Mouse (Mus musculus) cerebellum, adult 11-12 months (tissue): Measurements from ENCODE around the gene Foxo1.
A peak's percentile ranks its signal among the peaks of the same experiment; 100 is the strongest.

Experiments used
- DNase-seq: peaks from one replicate; pipeline ENCODE4 v3.0.0; 2022

The Foxo1 gene

DNA sequence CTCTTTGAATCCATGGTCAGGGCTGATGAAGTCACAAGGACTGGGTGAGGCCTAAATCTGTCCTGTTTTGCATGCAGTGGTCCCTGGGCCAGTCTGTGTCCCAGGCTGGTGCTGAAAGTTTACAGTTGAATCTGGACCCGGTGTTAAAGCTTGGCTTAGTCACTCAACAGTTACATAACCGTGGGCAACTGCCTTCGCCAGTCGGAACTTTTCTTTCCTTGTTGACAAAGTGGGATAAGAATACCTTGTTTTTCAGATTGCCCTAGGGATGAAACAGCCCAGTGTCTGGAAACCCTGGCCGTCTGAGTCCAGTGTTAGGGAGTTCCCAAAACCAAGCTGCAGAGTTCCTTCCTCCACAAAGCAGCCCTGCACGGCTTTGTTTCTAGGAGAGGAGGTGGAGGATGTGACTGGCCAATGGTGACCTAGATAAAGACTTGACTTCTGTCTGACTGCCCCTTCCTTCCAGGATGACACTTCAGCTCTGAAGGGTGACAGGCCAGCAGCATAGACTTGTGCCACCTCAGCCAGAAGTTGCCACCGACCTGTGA is 101.8 kb downstream of the Foxo1 start:
- DNase-seq: no peak

DNA sequence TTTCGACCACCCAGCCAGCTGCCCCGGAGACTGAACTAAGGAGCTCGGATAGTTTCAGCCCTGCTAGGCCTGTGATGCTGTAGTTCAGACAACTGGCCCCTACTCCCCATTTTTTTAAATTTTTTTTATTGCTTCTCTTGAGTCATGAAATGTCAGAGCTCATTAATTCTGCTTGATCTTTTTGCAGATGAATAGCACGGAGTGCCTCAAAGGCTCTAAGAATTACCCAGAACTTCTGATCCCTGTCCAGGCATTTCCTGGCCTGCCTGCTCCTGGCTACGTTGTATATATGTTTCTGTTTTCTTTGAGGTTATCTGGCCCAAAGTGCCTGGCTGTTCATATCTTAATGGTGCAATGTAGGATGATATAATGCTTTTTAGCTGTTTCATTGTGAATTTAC is 108.8 kb downstream of the Foxo1 start:
- DNase-seq: no peak

DNA sequence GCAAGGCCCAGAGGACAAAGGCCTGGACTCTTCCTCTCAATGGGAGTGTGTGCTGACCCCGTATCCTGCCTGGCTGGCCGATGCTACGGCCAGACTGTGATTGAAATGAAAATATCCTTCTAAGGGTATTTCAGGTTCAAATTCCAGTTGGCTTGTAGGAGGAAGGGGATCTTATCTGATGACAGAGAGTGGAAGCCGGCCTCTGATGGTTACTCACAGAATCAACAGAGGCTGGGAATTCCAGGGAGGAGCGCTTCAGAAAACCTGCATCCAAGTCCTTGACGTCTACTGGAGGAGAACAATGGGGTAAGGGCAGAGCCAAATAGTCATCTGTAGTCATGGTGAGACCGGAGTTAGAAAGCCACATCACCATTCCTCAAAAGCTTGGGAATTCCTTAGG is 115.2 kb downstream of the Foxo1 start:
- DNase-seq: no peak

GRCm38 (mm10) chr3:52386343-52386742 is 118.2 kb downstream of the Foxo1 start:
- DNase-seq: no peak

DNA sequence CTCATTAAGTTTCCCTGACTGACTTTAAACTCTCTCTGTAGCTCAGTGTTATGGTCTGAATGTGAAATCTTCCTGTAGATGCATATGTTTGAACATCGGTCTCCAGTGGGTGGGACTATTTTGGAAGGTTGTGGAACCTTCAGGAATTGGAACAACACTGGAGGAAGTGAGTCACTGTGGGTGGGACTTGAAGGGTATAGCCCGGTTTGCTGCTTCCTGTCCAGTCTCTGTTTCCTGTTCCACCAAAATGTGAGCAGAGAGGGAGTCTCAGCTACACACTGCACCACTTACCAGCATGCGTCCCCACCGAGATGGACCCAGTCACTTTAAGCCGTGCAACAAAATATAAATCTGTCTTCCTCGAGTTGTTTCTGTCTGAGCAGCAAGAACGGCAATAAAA is 122.2 kb downstream of the Foxo1 start:
- no peak for DNase-seq

DNA sequence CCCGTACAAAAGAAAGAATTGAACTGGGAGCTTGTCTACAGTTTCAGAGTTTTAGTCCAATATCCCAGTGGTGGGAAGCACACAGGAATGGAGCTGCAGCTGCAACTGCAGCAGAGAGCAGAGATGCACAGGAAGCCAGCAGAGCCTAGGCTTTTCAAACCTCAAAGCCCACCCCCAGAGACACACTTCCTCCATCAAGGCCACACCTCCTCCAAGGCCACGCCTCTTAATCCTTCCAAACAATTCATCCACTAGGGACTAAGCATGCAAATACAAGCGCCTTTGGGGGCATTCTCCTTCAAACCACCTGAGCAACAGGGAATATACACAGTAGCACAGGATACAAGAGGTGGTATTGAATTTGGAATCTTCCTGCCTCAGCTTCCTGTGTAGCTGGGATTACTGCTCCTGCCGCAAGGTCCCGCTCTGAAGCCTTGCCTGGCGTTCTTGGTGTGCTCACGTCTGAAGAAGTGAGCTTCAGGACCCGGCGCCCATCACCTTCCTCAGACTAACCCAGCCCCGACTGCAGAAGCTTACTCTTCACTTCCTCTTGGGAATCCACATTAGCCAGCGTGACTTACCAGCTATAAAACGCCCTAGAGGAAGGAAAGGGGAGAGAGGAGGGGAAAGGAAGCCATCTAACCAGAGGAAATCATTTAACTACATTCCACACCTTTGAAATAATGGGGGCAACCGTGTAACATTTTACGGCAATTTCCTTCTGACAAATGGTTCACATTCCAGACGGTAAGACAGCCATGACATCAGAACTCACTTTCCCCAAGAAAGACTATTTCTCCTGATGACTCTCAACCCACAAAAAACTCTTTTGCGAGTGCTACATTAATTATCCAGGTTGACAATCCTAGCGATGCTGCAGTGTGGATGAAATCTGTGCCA is 122.9 kb downstream of the Foxo1 start:
- peak; percentile 37 for DNase-seq

GRCm38 (mm10) chr3:52391897-52392296 is 123.8 kb downstream of the Foxo1 start:
- DNase-seq: peak; percentile 94

GRCm38 (mm10) chr3:52392521-52392920 is 124.4 kb downstream of the Foxo1 start:
- DNase-seq: no peak

DNA sequence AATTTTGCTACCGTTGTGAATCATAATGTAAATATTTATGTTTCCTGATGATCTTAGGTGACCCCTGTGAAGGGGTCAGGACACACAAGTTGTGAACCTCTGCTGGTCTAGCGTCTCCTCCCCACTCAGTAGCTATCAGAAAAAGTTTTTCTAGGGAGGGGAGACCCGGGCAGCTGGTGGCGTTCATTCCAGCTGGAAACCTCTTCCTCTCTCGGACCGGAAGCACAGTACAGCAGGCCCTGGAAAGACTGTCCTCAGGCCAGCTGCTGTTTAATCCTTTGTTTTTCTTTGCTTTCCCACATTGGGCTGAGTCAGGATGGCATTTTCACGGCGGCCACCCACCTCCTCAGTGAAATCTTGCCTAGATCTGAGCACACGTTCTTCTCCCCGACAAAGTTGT is 125.0 kb downstream of the Foxo1 start:
- no peak for DNase-seq

GRCm38 (mm10) chr3:52396121-52396731 is 128.1 kb downstream of the Foxo1 start:
- peak; percentile 42 for DNase-seq

DNA sequence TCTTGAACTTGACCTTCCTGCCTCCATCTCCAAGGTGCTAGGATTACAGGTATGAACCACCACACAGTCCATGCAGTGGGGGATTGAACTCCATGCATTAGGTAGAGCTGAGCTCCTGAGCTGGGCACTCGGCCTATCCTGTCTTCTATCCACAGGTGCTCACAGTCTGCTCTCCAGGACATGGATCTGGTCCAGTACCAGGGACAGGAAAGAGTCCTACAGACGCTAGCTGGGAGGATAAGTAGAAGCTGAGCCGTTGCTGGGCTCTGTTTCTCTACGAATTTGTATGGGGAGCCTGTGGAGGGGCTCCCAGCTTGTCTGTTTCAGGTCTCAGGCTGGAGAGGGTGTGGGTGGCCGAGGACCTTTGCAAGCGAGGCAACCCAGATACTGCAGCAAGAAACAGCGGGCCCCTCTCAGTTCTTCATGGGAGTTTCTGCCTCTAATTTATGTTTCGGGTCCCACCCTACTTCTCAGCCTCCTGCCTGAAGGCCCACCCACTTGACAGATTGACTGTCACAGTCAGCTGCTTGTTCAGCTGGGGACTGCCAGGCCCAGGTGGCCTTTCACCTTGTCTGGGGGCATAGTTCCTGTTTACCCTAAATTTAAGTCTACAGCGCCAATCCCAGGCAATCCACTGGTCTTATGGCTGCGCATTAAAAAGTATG is 128.9 kb downstream of the Foxo1 start:
- peak; percentile 89 for DNase-seq

GRCm38 (mm10) chr3:52397961-52398360 is 129.8 kb downstream of the Foxo1 start:
- no peak for DNase-seq

DNA sequence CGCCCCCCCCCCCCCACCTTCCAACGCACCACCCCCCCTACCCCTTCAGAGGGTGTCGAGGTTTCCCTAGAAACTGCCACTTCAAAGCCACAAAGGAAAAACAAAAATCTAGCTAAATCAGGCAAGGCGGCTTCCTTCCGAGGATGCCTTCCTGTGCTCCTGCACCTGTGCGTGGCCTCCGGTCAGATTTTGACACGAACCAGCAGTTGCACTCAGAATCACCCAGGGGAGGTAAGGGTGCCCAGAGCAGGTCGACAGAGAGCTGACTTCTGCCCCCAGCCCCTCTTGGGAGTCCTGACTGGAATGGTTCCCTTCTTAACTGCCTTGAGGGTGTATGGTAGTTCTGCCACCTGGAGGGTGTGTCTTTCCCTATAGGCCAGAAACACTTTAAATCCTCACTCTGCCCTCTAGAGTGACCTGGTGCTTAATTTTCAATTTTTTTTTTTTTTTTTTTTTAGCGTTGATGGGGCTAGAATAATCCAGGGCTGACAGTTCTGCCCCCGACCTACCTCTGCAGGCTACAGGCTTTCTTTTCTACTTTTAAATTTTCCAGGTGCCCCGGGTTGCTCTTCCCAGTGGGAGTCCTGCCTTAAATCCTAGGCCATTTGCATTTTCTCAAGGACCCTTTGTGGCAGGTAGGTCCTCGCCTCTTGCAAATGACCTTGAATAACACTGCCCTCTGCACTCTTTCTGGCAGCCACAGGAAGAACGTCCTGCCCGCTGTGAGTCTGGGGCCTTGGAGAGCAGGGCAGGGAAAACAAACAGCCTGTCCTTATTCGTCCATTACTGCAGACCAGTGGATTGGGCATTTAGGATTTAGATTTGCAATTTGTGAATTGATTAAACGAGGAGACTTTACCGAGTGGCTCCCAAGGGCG is 132.4 kb downstream of the Foxo1 start:
- DNase-seq: no peak

GRCm38 (mm10) chr3:52401162-52401928 is 133.2 kb downstream of the Foxo1 start:
- DNase-seq: peak; percentile 34
